ENCODE assay signal across 8 mouse cellular contexts in genomic region chr13:5864265-5865097, GRCm38 (mm10). TPM values are rescaled to one million over a fixed set of nuclear protein-coding genes. Genes with fewer than 3 reads are reported as not detected.
A peak's percentile ranks its signal among the peaks of the same experiment; 100 is the strongest.
DNase-seq lines count a peak whose midpoint lies in the region; ATAC-seq and TF ChIP-seq lines count a peak whose summit lies in the region.

No protein-coding gene starts in this region.

- H3K4me1 ChIP-seq in bone marrow macrophage, adult 2 months (ENCODE audit: control insufficient read depth, insufficient read depth, low read length): peaks cover 46% of the 10 kb centered on the region
- peaks cover 53% of the 10 kb centered on the region for H3K4me1 ChIP-seq in heart, embryonic 13.5 days
- H3K4me1 ChIP-seq in liver, embryonic 14.5 days (replicated peaks; ENCODE audit: control insufficient read depth in 2 of 2, insufficient read depth in 2 of 2, low read length in 1 of 2): peaks cover 3 to 25% of the 10 kb centered on the region in 2 experiments

- ATAC-seq in heart, embryonic 13.5 days (ENCODE audit: extremely low read depth, insufficient number of reproducible peaks, low FRiP score, low TSS enrichment): no peak
- no peak for ATAC-seq in liver, embryonic 14.5 days (ENCODE audit: insufficient read depth)

- no peaks in the 10 kb centered on the region for H3K27me3 ChIP-seq in heart, embryonic 13.5 days (replicated peaks)
- H3K27me3 ChIP-seq in liver, embryonic 14.5 days (ENCODE audit: control insufficient read depth, insufficient read depth, low read length): peaks cover 3% of the 10 kb centered on the region

- no peaks in the 10 kb centered on the region for H3K9me3 ChIP-seq in heart, embryonic 13.5 days
- no peaks in the 10 kb centered on the region for H3K9me3 ChIP-seq in liver, embryonic 14.5 days (ENCODE audit: control insufficient read depth, low read length)

- H3K9ac ChIP-seq in heart, embryonic 13.5 days: peak overlapping the region; percentile 98
- peak overlapping the region; percentile 18 for H3K9ac ChIP-seq in liver, embryonic 14.5 days (replicated peaks)

- TF ChIP-seq CTCF in bone marrow macrophage, adult 2 months (IDR thresholded peaks at IDR 0.05; ENCODE audit: low read depth, low read length): no peak
- no peak for TF ChIP-seq CTCF in liver, embryonic 14.5 days (IDR thresholded peaks at IDR 0.05; ENCODE audit: low read depth)

- peak overlapping the region; percentile 91 for H3K27ac ChIP-seq in bone marrow macrophage, adult 2 months (ENCODE audit: insufficient read depth, low read depth, low read length)
- H3K27ac ChIP-seq in heart, embryonic 13.5 days (replicated peaks): peak overlapping the region; percentile 99
- no peak overlapping the region for H3K27ac ChIP-seq in liver, embryonic 14.5 days

- peak overlapping the region; percentile 82 for H3K4me2 ChIP-seq in heart, embryonic 13.5 days
- H3K4me2 ChIP-seq in liver, embryonic 14.5 days (ENCODE audit: low read depth): peak overlapping the region; percentile 61

- TF ChIP-seq POLR2A in bone marrow macrophage, adult 2 months (IDR thresholded peaks at IDR 0.05; ENCODE audit: borderline replicate concordance, low read depth, low read length): no peak

- peaks cover 46% of the 10 kb centered on the region for H3K36me3 ChIP-seq in heart, embryonic 13.5 days
- peaks cover 20% of the 10 kb centered on the region for H3K36me3 ChIP-seq in liver, embryonic 14.5 days (replicated peaks; ENCODE audit: control insufficient read depth, insufficient read depth, low read depth)

- intact Hi-C loops in left cerebral cortex, postnatal 36 days (cut with DNase I): loop anchor here (2.0 to 10.0 kb wide), 5 partner anchors 152 to 1197 kb away; no protein-coding TSS in a partner anchor
- intact Hi-C loops in left cerebral cortex, postnatal 4 days (cut with DNase I): loop anchor here (5.0 to 10.0 kb wide), 6 partner anchors 370 to 1202 kb away; no protein-coding TSS in a partner anchor

- no peak for TF ChIP-seq EP300 in liver, embryonic 14.5 days (IDR thresholded peaks at IDR 0.05; ENCODE audit: low read depth)

- peak; percentile 33 to 46 for DNase-seq in left cerebral cortex, postnatal 36 days (ENCODE audit: low spot score in 2 of 2)
- DNase-seq in left cerebral cortex, postnatal 4 days: no peak
- DNase-seq in liver, embryonic 14.5 days (ENCODE audit: low read depth in 3 of 3, low spot score in 3 of 3): no peak
- peak; percentile 26 for DNase-seq in retina, embryonic 14.5 days (ENCODE audit: low spot score)
- DNase-seq in layer of hippocampus, postnatal 14 days (ENCODE audit: low spot score in 2 of 2): no peak
- no peak for DNase-seq in cerebellum, adult 9-10 months

- 17% methylated on average over 10 of the region's 10 CpGs for WGBS in heart, embryonic 13.5 days
- 12% methylated on average over 10 of the region's 10 CpGs for WGBS in liver, embryonic 14.5 days (ENCODE audit: insufficient replicate concordance)

- H3K4me3 ChIP-seq in bone marrow macrophage, adult 2 months (ENCODE audit: insufficient read depth, low read length): peak overlapping the region; percentile 83
- H3K4me3 ChIP-seq in heart, embryonic 13.5 days: peak overlapping the region; percentile 81
- peak overlapping the region; percentile 35 to 46; a peak in 3 of 4 replicates for H3K4me3 ChIP-seq in liver, embryonic 14.5 days (ENCODE audit: insufficient read depth in 1 of 2, low read depth in 2 of 2, low read length in 2 of 2)

RNA-seq across cellular contexts. Expression of gene Klf6, which starts 3.2 kb away (rescaled TPM):
- 10 to 100 TPM; 60.3 to 62.3 TPM for total RNA-seq in left cerebral cortex, postnatal 36 days (2021)
- 100 to 1,000 TPM; 112 to 117 TPM for total RNA-seq in left cerebral cortex, postnatal 4 days (2021)
- polyA plus RNA-seq in bone marrow macrophage, adult 2 months (2012; ENCODE audit: insufficient read depth, insufficient read length, missing spikeins): 174 TPM in 2 replicates
- 63.8 and 64.3 TPM in 2 replicates for polyA plus RNA-seq in heart, embryonic 13.5 days (2015; fragmentation: Nextera tagmentation; extraction: Ambion mirVana)
- 3.3 and 4.5 TPM in 2 replicates for polyA plus RNA-seq in liver, embryonic 14.5 days (2012; rRNA removed)
- polyA plus RNA-seq in liver, embryonic 14.5 days (2014; fragmentation: Nextera tagmentation; extraction: Ambion mirVana): 12.5 and 15.6 TPM in 2 replicates
- 10 to 100 TPM; 29.9 to 38.2 TPM for total RNA-seq in layer of hippocampus, postnatal 14 days (2021)

Comparison
In these comparisons a context has a peak if more than half of its experiments do, and no peak if none do; other contexts are left out.
1. DNase-seq: peak in left cerebral cortex, postnatal 36 days (2 of 2) and retina, embryonic 14.5 days (single experiment); none in left cerebral cortex, postnatal 4 days (single experiment), liver, embryonic 14.5 days (0 of 3), layer of hippocampus, postnatal 14 days (0 of 2) and cerebellum, adult 9-10 months (single experiment).
2. Peak in every context shown above with its lines, with median percentiles within 50 percentile points of each other: H3K4me3 ChIP-seq.